Mouse (Mus musculus): Measurements from ENCODE around the gene Slc38a2.

- TF ChIP-seq CTCF (IDR thresholded peaks at IDR 0.05; ENCODE audit: borderline replicate concordance, extremely low read depth, insufficient read depth, insufficient read length): no peak
- TF ChIP-seq POLR2A (IDR thresholded peaks at IDR 0.05; ENCODE audit: borderline replicate concordance, extremely low read depth, insufficient read depth, insufficient read length, poor library complexity, severe bottlenecking): no peak
Observed at GRCm38 (mm10) chr15:96674089-96674488, 25.4 kb downstream of the Slc38a2 start.

All from brain, embryonic 14.5 days (tissue).